Comparison of ENCODE assay signal across 8 mouse cellular contexts in genomic region chr5:135089653-135090052, GRCm38 (mm10). TPM values are rescaled to one million over a fixed set of nuclear protein-coding genes. Genes with fewer than 3 reads are reported as not detected.
DNase-seq lines count a peak whose midpoint lies in the region; ATAC-seq and TF ChIP-seq lines count a peak whose summit lies in the region.

Gene Mlxipl, plus strand, starts transcription at chr5:135089890.

- H3K4me2 ChIP-seq in limb, embryonic 13.5 days (replicated peaks): peak within 1 kb of the TSS; percentile 61

- peaks cover 10% of the 10 kb centered on the region for H3K4me1 ChIP-seq in forebrain, embryonic 10.5 days
- peaks cover 5% of the 10 kb centered on the region for H3K4me1 ChIP-seq in limb, embryonic 13.5 days
- H3K4me1 ChIP-seq in cerebellum, adult 2 months (ENCODE audit: control insufficient read depth, insufficient read depth, low read length): no peaks in the 10 kb centered on the region

- no peak for TF ChIP-seq POLR2A in cerebellum, adult 2 months (IDR thresholded peaks at IDR 0.05; ENCODE audit: borderline replicate concordance, insufficient read depth, low read length)

- H3K27me3 ChIP-seq in forebrain, embryonic 10.5 days (ENCODE audit: poor library complexity, severe bottlenecking): peaks cover 68% of the 10 kb centered on the region
- peaks cover 60% of the 10 kb centered on the region for H3K27me3 ChIP-seq in limb, embryonic 13.5 days
- no peaks in the 10 kb centered on the region; the same call in 1 of the 2 replicates for H3K27me3 ChIP-seq in cerebellum, adult 2 months (ENCODE audit: control insufficient read depth, insufficient read depth, low read length)

- DNase-seq in embryo, embryonic 10 days (ENCODE audit: low spot score): peak; percentile 12
- no peak for DNase-seq in embryo, embryonic 9.5 days (ENCODE audit: extremely low spot score)
- no peak for DNase-seq in forebrain, embryonic 10.5 days (ENCODE audit: extremely low spot score, low spot score)
- no peak for DNase-seq in heart, postnatal 25 days (ENCODE audit: low spot score)
- no peak for DNase-seq in spleen, postnatal 10 days (ENCODE audit: low spot score in 2 of 2)
- DNase-seq in cerebellum, adult 2 months: no peak

- H3K4me3 ChIP-seq in forebrain, embryonic 10.5 days: peak within 1 kb of the TSS; percentile 41
- H3K4me3 ChIP-seq in limb, embryonic 13.5 days: peak within 1 kb of the TSS; percentile 33
- H3K4me3 ChIP-seq in cerebellum, adult 2 months (replicated peaks; ENCODE audit: insufficient read depth, low read depth, low read length): no peak within 1 kb of the TSS

- WGBS in forebrain, embryonic 10.5 days: 3% methylated on average over 39 of the region's 39 CpGs
- 1% methylated on average over 38 of the region's 39 CpGs for WGBS in limb, embryonic 13.5 days
- WGBS in cerebellum, adult 2 months: 3% methylated on average over 39 of the region's 39 CpGs

- no peak for TF ChIP-seq CTCF in cerebellum, adult 2 months (IDR thresholded peaks at IDR 0.05; ENCODE audit: borderline replicate concordance, insufficient read depth, low read depth, low read length)

- no peaks in the 10 kb centered on the region for H3K9me3 ChIP-seq in forebrain, embryonic 10.5 days
- peaks cover 6% of the 10 kb centered on the region for H3K9me3 ChIP-seq in limb, embryonic 13.5 days

- ATAC-seq in limb, embryonic 13.5 days (ENCODE audit: low FRiP score, low read depth): no peak
- ATAC-seq in megakaryocyte-erythroid progenitor cell, adult 5-6 weeks (replicated peaks; ENCODE audit: low FRiP score, low TSS enrichment, poor library complexity, severe bottlenecking): no peak

- intact Hi-C loops in heart, postnatal 25 days (cut with DNase I): no loop called here

- H3K27ac ChIP-seq in forebrain, embryonic 10.5 days: peak within 1 kb of the TSS; percentile 31
- no peak within 1 kb of the TSS for H3K27ac ChIP-seq in limb, embryonic 13.5 days
- no peak within 1 kb of the TSS for H3K27ac ChIP-seq in cerebellum, adult 2 months (ENCODE audit: insufficient read depth, low read length)

- peak within 1 kb of the TSS; percentile 56 for H3K9ac ChIP-seq in limb, embryonic 13.5 days

- H3K36me3 ChIP-seq in forebrain, embryonic 10.5 days (replicated peaks): no peaks in the 10 kb centered on the region
- H3K36me3 ChIP-seq in limb, embryonic 13.5 days: no peaks in the 10 kb centered on the region

RNA-seq across cellular contexts. Expression of gene Mlxipl, which starts in this region (rescaled TPM):
- polyA plus RNA-seq in forebrain, embryonic 10.5 days (2016; fragmentation: Nextera tagmentation; extraction: Ambion mirVana): 4.0 and 4.1 TPM in 2 replicates
- 10 to 100 TPM; 25.3 to 25.5 TPM for total RNA-seq in heart, postnatal 25 days (2021)
- 1.6 and 2.2 TPM in 2 replicates for polyA plus RNA-seq in limb, embryonic 13.5 days (2015; fragmentation: Nextera tagmentation; extraction: Ambion mirVana)
- polyA plus RNA-seq in cerebellum, adult 2 months (2012; rRNA removed): 2.0 TPM in 2 replicates
- not detected in 2 replicates for total RNA-seq in megakaryocyte-erythroid progenitor cell, adult 5-6 weeks (2014; fragmentation: Nextera tagmentation)
- total RNA-seq in megakaryocyte-erythroid progenitor cell, adult 5-6 weeks (2017): not detected in 2 replicates

Comparison
In these comparisons a context has a peak if more than half of its experiments do, and no peak if none do; other contexts are left out.
1. RNA of gene Mlxipl (total RNA-seq): 25.3 to 25.5 TPM in heart, postnatal 25 days; not detected in megakaryocyte-erythroid progenitor cell, adult 5-6 weeks; every median in the first group is over 10 times any median in the second.